Mouse (Mus musculus) cerebellum, postnatal 14 days (tissue): ENCODE measurements around the gene Kcnq2.

ENCODE experiments used
- DNase-seq, 2 experiments: peaks; one replicate each; pipeline ENCODE4 v3.0.0; 2021; ENCODE audit warnings: mixed read lengths in 2 of 2

Kcnq2 gene

DNA sequence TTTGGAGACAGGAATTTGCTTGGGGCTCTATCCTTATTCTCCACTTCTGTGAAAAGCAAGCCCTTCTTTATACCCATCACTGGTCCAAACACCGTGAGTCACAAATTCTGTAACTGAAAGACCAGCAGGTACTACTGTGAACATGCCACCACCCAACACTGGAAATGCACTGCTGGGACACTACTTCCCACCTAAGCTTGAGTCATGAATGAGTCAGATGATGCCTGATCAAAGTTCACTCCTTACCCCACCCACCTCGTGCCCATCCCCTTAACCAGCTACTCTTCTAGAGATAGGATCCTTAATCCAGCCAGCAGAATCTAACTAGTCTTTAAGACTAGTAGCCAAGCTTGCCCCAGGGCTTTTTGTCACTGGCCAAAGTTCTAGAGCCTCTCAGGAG is 35.0 kb downstream of the Kcnq2 start:
- DNase-seq: no peak

- no peak for DNase-seq
These were observed 45.0 kb downstream of the Kcnq2 start for GRCm38 (mm10) chr2:181090123-181090522.

DNA sequence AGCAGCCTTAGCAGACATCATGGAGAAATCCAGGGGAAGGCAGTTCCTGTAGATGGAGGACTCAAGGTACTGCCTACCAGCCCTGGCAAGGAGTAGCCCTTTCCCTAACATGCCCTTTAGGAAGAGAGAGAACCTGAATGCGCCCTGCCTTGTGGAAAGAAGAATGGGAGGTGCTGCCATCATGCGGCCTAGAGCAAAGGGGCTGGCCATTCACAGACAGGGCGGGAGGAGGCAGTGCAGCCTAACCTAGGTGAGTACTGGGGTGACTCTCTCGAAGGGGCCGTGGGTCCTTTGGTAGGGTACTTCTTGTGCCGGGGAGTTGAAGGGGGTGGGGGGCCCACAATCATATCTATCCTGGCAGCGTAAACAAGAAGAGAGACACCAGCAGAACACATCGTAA is 50.1 kb downstream of the Kcnq2 start:
- DNase-seq: no peak

GRCm38 (mm10) chr2:181083945-181084344 is 51.2 kb downstream of the Kcnq2 start:
- DNase-seq: peak in 1 of 2 experiments; percentile 40

- DNase-seq: no peak
These were observed 54.2 kb downstream of the Kcnq2 start for GRCm38 (mm10) chr2:181080886-181081285.

DNA sequence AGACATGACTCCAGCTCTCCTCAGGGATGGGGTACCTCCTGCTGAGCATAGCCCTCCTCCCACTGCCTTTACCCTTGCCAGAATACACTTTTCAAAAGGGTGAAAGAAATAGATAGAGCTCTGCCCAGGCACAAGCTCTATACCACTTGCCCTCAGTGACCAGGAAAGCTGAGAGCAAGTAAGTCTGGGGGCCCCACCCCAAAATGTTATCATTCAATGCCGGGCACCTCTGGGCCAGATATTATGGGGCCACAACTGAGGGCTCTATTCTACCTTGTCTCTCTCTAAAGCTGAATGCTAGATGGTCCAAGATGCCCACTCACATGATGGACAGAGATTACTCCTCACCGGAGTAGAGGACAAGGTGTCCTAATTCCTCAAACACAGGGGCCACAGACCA is 55.6 kb downstream of the Kcnq2 start:
- DNase-seq: no peak

DNA sequence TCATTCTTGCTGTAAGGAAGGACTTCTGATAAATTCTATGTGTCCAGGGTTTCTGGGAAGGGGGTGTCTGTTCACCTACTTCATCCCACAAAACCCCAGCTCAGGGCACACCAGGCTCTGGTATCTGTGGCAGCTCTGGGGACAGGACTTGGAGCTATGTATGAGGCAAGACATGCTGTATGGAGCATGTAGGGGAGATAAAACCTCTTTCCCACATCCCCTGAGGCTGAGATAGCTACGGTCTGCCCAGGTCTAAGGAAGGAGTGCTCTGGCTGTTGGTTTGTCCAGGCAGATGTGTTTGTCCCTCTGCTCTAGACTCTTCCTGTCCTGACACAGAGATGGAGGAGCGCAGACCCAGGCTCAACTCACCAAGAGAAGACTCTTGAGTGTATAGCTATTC is 56.2 kb downstream of the Kcnq2 start:
- DNase-seq: no peak

- no peak for DNase-seq
These were observed 59.6 kb downstream of the Kcnq2 start for GRCm38 (mm10) chr2:181075501-181075900.

DNA sequence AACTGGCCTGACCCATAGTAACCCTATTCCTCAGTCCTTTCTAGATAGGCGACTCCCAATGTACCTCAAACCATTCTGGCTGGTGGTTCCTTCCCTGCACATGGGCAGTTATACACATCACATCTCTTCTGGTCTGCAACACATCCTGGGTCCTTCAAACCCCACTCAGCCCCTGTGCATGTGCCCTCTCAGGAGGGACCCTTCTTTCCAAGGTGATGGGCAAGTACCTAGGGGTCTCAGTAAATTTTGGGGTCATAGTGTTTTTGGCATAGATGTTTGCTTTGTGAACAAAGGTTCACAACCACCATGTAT is 62.7 kb downstream of the Kcnq2 start:
- DNase-seq: no peak

GRCm38 (mm10) chr2:181071706-181072402 is 63.2 kb downstream of the Kcnq2 start:
- peak; percentile 92 to 94 for DNase-seq

DNA sequence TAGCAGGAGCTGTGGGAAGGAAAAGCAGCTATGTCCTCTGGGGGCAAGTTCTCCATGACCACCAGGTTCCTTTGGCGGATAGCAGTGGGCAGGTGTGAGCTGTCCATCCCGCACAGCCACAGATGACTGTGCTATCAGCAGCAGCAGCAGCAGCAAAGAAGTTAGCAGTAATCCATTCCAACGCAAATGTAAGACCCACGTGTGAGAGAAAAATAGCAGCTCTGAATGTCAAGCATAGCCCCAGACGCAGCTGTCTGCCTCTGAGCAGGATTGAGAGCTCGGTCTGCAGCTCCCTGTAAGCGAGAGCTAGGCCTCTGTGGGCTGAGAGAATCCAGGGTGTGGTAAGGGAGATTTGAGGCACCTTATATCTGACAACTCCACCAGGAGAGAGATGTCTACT is 65.0 kb downstream of the Kcnq2 start:
- no peak for DNase-seq

- no peak for DNase-seq
These were observed 66.6 kb downstream of the Kcnq2 start for GRCm38 (mm10) chr2:181068499-181068898.

GRCm38 (mm10) chr2:181065827-181066226 is 69.3 kb downstream of the Kcnq2 start:
- DNase-seq: no peak

- peak; percentile 93 to 96 for DNase-seq
These were observed 75.0 kb downstream of the Kcnq2 start for GRCm38 (mm10) chr2:181060127-181060526.

GRCm38 (mm10) chr2:181058193-181058592 is 76.9 kb downstream of the Kcnq2 start:
- no peak for DNase-seq

GRCm38 (mm10) chr2:181057341-181057740 is 77.8 kb downstream of the Kcnq2 start:
- DNase-seq: no peak

DNA sequence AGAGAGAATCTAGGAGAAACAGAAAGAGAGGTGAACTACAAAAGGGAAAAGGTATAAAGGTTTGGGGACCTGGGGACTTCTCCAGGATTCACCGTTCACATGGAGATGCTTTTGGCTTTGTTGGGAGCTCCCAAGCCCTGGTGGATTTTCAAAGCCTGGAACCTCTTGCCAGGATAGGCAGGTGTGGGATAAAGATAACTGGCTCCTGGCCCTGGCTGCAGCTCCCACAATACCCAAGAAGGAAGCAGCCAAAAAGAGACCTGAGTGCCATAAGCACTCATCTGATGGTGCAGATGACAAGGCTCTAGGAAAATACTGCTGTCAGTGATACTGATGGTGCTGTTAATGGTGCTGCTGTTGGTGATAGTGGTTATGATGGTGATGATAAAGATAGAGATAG is 82.9 kb downstream of the Kcnq2 start:
- peak; percentile 51 to 62 for DNase-seq

- no peak for DNase-seq
These were observed 86.1 kb downstream of the Kcnq2 start for GRCm38 (mm10) chr2:181048986-181049385.

GRCm38 (mm10) chr2:181048252-181048945 is 86.7 kb downstream of the Kcnq2 start:
- peak; percentile 47 to 60 for DNase-seq

- DNase-seq: peak in 1 of 2 experiments; percentile 26
These were observed 91.1 kb downstream of the Kcnq2 start for GRCm38 (mm10) chr2:181044001-181044400.

GRCm38 (mm10) chr2:181043437-181043836 is 91.7 kb downstream of the Kcnq2 start, which contains the start of gene Chrna4:
TSS of gene Chrna4 (minus strand) at chr2:181043546.
- peak; percentile 49 to 50 for DNase-seq

DNA sequence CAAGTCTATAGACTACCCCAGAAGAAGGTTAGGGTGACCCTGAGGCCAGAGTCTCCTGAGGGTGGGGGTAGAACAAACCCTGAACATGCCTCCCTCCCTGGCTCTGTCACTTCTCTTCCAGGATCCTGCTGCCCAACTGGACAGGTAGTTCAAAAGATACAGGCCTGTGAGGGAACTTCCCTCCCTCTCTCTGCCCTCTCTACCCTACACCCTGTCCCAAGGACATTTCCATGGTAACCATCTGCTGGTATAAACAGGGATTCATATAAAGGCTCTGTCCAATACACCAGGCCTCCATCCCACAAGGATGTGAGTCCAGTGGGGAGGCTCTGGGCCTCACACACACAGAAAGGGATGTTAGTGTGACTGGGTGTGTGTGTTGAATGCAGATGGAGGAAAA is 92.7 kb downstream of the Kcnq2 start:
- no peak for DNase-seq

DNA sequence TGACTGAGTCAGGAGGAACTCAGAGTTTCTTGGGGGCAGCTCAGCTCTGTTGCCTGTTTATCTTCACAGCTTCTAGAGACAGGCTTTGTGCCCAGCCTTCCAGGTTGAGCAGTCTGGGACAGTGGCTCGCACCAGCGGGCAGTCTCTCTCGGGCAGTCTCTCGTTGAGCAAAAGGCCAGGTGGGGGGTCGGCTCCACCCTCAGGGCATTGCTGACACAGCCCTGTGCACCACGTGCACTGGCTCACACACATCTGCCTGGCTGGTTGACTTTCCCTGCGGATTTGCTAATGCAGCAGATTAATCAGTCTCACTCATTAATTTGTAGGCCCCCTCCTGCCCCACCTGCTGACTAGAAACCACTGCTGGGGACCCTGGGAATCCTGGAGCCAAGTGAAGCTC is 93.2 kb downstream of the Kcnq2 start:
- DNase-seq: no peak

GRCm38 (mm10) chr2:181039356-181039680 is 95.8 kb downstream of the Kcnq2 start:
- no peak for DNase-seq
